Mouse (Mus musculus) bone marrow, adult 2 months (tissue): ENCODE results near the gene Slc3a2.

Experiments
- CTCF ChIP-seq: fragments of 200-500 bp; IDR thresholded peaks from 2 replicates; pipeline ENCODE4 v1.5.1; 2011; ENCODE audit warnings: low read length, control low read depth; ENCODE audit not compliant: control insufficient read depth, insufficient read depth
- POLR2A ChIP-seq: fragments of 200-500 bp; IDR thresholded peaks from 2 replicates; pipeline ENCODE4 v1.6.1; 2011; ENCODE audit warnings: low read depth, mild to moderate bottlenecking, control low read depth, low read length, borderline replicate concordance; ENCODE audit not compliant: control insufficient read depth

GRCm38 (mm10) chr19:8724392-8724791, 1.2 kb upstream of the Slc3a2 start:
- TF ChIP-seq CTCF (no peak), POLR2A (no peak)
